Mouse (Mus musculus): ENCODE data around the gene Frmd4b.
A peak's percentile ranks its signal among the peaks of the same experiment; 100 is the strongest.

DNA sequence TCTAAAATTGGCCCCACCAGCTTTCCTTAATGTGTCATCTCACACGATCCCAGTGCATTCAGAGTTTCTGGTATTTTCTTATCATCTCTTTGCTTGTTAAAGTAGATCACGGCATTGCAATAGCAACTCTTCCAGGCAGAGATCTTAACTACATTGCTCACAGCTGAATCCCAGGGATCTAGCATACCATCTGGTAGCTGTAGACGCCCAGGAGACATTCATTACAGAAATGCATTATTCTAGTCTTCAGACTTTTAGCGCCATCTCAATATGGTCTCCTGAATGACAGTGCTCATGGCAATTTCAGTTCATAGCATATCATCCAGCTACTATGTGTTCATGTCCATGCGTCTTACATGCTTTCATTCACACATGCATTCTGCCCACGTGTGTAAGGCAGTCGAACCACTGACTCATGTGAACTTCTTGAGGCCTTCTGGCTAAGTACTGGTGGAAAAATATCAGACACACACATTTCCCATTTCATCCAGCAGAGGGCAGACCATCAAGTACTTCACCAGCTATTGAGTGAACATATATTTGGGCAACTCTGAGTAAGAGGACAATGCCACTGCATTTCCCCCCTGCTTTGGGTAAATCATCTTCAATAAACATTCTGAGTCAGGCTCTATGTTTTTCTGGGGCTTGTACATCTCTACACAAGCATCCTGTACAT, 197.4 kb downstream of the Frmd4b start:
- TF ChIP-seq CTCF (IDR thresholded peaks at IDR 0.05; ENCODE audit: insufficient read depth, low read length) (peak; percentile 59), POLR2A (IDR thresholded peaks at IDR 0.05; ENCODE audit: borderline replicate concordance, extremely low read depth, low read depth, low read length) (no peak)
